Mouse (Mus musculus): ENCODE measurements around the gene Creld1. TPM values are rescaled to one million over a fixed set of nuclear protein-coding genes. Genes with fewer than 3 reads are reported as not detected.

Gene Creld1
- total RNA-seq, 2 experiments from 2014 or later = 55.9 to 58.0 TPM

DNA sequence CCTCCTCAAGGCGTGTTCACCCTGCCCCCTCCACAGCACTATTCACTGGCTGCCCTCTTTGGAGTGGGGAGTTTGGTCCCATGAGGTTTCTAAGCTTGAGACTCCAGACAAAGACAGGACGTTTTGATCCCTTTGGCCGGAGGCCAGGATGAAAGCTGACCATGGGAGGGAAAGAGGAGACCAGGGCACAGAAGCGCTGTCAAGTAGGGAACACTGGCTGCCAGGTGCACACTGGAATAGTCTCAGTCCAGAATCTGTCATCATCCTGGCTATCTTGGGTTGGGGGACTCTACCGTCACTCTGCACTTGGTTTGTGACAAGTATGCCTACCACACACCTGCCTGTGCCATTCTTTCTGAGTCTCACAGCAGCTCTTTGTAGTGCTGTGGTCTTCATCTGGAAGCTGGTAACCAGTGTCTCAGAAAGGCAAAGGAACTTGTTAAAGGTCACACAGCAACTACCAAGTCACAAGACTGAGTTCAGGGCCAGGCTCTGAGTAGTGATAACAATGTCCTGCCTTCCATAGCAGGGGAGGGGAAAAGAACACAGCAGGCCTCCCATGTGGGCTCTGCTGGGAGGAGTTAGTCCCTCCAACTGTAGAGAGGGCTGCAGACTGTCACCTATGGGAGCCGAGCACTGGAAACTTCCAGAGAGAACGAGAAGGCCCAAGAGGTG is 25.3 kb downstream of the Creld1 start:
- DNase-seq = peak in 1 of 2 experiments; percentile 15

DNA sequence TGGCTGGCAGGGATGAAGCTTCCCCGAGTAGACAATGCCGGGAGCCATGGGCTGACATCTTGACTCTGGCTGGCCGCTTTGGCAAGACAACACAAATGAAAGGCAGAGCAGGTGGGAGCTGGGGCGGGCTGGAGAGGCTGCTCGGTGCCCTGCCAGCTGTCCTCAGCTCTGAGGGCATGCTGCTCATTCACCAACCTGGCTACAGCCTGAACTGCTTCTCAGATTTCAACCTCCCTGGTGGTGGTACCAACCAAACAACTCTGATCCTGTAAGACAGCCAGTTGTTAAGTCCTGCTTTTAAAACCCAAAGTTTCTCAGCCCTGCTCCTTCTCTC is 25.8 kb downstream of the Creld1 start:
- DNase-seq = no peak

DNA sequence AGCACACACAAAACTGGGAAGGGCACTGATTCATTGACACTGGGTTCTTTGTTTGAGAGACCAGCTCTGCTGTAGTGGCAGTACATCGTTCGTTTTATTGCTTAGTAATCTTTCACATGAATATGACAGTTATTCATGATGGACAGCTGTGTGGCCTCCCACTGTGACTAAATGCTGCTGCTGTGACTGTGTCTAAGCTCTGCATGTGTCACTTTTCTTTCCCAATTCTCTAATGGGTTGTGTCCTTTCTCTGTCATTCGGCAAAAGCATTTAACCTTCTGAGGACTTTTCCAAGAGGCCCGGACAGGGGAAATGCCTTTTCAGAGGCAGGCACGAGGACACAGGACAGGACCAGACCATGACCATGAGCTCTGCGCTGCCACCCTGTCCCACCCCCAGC is 30.8 kb downstream of the Creld1 start:
- peak in 1 of 2 experiments; percentile 44 for DNase-seq

DNA sequence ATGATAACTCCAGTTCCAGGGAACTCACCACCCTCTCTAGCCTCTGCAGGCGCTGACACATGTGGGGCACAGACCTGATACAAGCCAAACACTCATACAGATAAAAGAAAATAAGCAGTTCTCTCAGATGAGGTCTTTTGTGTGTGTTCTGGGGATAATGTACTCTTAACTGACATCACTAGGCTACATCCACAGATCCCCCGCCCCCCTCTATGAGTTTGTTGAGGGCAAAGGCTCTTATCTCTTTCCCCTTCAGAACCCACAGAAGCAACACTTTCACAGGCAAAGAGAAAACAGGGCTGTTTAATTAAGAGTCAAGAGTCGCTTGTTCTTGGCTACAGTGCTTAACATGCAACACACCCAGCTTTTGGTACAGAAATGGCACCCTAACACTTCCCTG is 31.5 kb downstream of the Creld1 start:
- DNase-seq = no peak

DNA sequence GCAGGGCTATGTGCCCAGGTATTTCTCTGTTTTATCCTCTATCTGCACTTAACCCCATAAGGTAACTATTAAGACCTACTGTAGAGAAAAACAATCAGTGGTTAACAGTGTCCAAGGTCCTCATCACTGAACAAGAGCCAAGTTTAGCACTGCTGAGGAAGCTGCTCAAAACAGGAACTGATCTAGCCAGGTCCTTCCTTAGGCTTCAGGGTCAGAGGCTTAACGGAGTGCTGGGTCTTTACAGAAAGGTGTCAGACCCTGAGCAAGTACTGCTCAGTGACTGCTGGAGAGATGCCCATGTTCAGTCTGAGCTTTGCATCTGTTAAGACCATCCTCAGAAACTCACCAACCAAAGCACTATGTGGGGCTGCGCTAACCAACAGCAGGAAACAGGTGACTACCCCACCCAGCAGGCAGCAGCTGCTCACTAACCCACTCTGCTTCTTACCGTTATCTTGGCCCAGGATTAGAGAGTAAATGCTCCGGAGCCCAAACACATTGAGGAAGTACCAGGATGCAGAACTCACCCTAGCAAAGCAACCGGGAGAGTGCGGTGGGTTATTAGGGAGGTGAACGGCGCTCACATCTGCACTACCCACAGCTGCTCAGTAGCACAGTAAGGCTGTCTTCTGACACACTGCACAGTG is 34.5 kb downstream of the Creld1 start:
- DNase-seq = no peak

- no peak for DNase-seq
Measured at GRCm38 (mm10) chr6:113522310-113522709, 39.2 kb downstream of the Creld1 start.

DNA sequence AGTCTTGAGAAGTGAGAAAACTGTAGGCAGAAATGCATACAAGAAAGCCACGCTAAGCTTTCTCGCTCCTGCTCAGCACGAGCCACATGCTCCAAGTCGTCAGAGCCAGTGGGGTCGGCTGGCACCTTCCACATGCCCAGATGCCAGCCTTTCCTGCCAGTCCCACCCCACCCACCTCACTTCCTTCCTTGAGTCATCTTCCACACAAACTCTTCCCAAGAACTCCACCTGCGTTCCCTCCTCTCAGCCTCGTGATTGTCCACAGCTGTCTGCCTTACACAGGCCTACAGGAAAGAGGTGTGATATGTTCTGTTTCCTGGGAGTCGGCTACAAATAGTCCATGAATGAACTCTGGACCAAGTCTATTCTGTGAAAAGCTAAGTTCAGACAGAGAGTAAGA is 40.3 kb downstream of the Creld1 start:
- DNase-seq = no peak

GRCm38 (mm10) chr6:113530932-113531839 is 48.1 kb downstream of the Creld1 start, which contains the start of the genes Emc3 and Fancd2:
TSS of gene Emc3 (minus strand) at chr6:113531652.
TSS of gene Fancd2 (plus strand) at chr6:113531682.
- peak; percentile 90 to 93 for DNase-seq

GRCm38 (mm10) chr6:113531840-113532404 is 48.8 kb downstream of the Creld1 start:
- DNase-seq = no peak

DNA sequence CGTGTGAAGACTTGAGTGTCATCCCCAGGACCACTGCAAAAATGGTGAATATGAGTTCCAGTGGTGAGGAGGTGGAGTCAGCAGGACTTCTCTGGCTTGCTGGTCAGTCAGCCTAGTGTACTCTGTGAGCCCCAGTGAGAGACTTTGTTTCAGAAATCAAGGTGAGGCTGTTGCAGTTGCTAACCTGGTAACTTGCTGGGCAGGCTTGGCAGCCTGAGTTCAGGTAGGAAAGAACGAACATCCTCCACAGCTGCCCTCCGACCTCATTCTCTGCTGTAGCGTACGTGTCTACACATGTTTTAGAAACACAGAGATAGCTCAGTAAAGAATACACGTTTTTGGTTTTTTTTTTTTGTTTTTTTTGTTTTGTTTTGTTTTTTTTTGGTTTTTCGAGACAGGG is 51.8 kb downstream of the Creld1 start:
- DNase-seq = no peak

GRCm38 (mm10) chr6:113541610-113542009 is 58.5 kb downstream of the Creld1 start:
- DNase-seq = no peak

Small RNA genes within 50 kb of the gene (microRNA-seq; reads per million reads assigned to microRNA genes)
- not detected for gene Gm23365

Other genes starting within 250 kb of the Creld1 start
- 10 to 100 TPM; 19.7 to 30.1 TPM for gene Mtmr14, start 245.5 kb upstream of the Creld1 start, total RNA-seq (2021)
- gene Cpne9, start 201.0 kb upstream of the Creld1 start, total RNA-seq (2021) = 1 to 10 TPM; 1.1 TPM
- gene Brpf1, start 176.2 kb upstream of the Creld1 start, total RNA-seq (2021) = 10 to 100 TPM; 25.2 to 27.2 TPM
- 10 to 100 TPM; 14.0 to 15.4 TPM for gene Ogg1, start 156.3 kb upstream of the Creld1 start, total RNA-seq (2021)
- 10 to 100 TPM; 46.4 to 53.9 TPM for gene Camk1, start 139.3 kb upstream of the Creld1 start, total RNA-seq (2021)
- 10 to 100 TPM; 36.3 to 43.8 TPM for gene Tada3, start 105.4 kb upstream of the Creld1 start, total RNA-seq (2021)
- gene Arpc4, start 105.2 kb upstream of the Creld1 start, total RNA-seq (2021) = 100 to 1,000 TPM; 193 to 213 TPM
- gene Ttll3, start 94.0 kb upstream of the Creld1 start, total RNA-seq (2021) = 1 to 10 TPM; 2.2 to 3.6 TPM
- 1 to 10 TPM; 4.6 to 7.2 TPM for gene Rpusd3, start 64.0 kb upstream of the Creld1 start, total RNA-seq (2021)
- 100 to 1,000 TPM; 344 to 362 TPM for gene Cidec, start 47.5 kb upstream of the Creld1 start, total RNA-seq (2021)
- 10 to 100 TPM; 45.0 to 50.6 TPM for gene Jagn1, start 40.7 kb upstream of the Creld1 start, total RNA-seq (2021)
- under 1 TPM; 0.50 to 0.76 TPM for gene Il17re, start 24.8 kb upstream of the Creld1 start, total RNA-seq (2021)
- 10 to 100 TPM; 18.1 to 19.5 TPM for gene Il17rc, start 11.9 kb upstream of the Creld1 start, total RNA-seq (2021)
- gene Prrt3, start 18.6 kb downstream of the Creld1 start, total RNA-seq (2021) = under 1 TPM; 0.17 to 0.26 TPM
- 100 to 1,000 TPM in 1 of 2 experiments, 10 to 100 TPM in 1; 96.2 to 122 TPM for gene Emc3, start 48.4 kb downstream of the Creld1 start, total RNA-seq (2021)
- gene Fancd2, start 48.4 kb downstream of the Creld1 start, total RNA-seq (2021) = 1 to 10 TPM in 1 of 2 experiments, under 1 TPM in 1; 0.83 to 1.5 TPM
- under 1 TPM in 1 of 2 experiments, not detected in 1; 0.40 TPM for gene Fancd2os, start 117.4 kb downstream of the Creld1 start, total RNA-seq (2021)
- gene Brk1, start 121.5 kb downstream of the Creld1 start, total RNA-seq (2021) = 100 to 1,000 TPM; 164 to 225 TPM
- 10 to 100 TPM; 27.1 to 32.8 TPM for gene Vhl, start 140.7 kb downstream of the Creld1 start, total RNA-seq (2021)
- 10 to 100 TPM; 17.8 to 21.9 TPM for gene Irak2, start 155.2 kb downstream of the Creld1 start, total RNA-seq (2021)
- gene Tatdn2, start 213.8 kb downstream of the Creld1 start, total RNA-seq (2021) = 10 to 100 TPM; 58.0 to 60.5 TPM
- gene Ghrl, start 236.6 kb downstream of the Creld1 start, total RNA-seq (2021) = not detected